Mouse (Mus musculus): ENCODE results near the gene Map3k5. TPM values are rescaled to one million over a fixed set of nuclear protein-coding genes. Genes with fewer than 3 reads are reported as not detected.
"Not testable (repeated sequence)": the region's sequence is repeated elsewhere in the genome, so short reads cannot be mapped to it uniquely, and the experiment has no call there.

Map3k5 gene
- total RNA-seq, 2 experiments from 2014 or later: 4.9 to 9.5 TPM

- DNase-seq (ENCODE audit: low spot score in 2 of 2): no peak
Measured at GRCm38 (mm10) chr10:19962746-19963145, 28.5 kb downstream of the Map3k5 start.

- DNase-seq (ENCODE audit: low spot score in 2 of 2): no peak
Measured at GRCm38 (mm10) chr10:19963206-19963605, 28.9 kb downstream of the Map3k5 start.

GRCm38 (mm10) chr10:19964105-19964504 lies 29.8 kb downstream of the Map3k5 start:
- no peak for DNase-seq (ENCODE audit: low spot score in 2 of 2)

GRCm38 (mm10) chr10:19966597-19966996 lies 32.3 kb downstream of the Map3k5 start:
- no peak for DNase-seq (ENCODE audit: low spot score in 2 of 2)

GRCm38 (mm10) chr10:19968445-19968844 lies 34.2 kb downstream of the Map3k5 start:
- DNase-seq (ENCODE audit: low spot score in 2 of 2): no peak

- no peak for DNase-seq (ENCODE audit: low spot score in 2 of 2)
Measured at GRCm38 (mm10) chr10:19969831-19970460, 35.7 kb downstream of the Map3k5 start.

- DNase-seq (ENCODE audit: low spot score in 2 of 2): not testable (repeated sequence)
Measured at GRCm38 (mm10) chr10:19971491-19971890, 37.2 kb downstream of the Map3k5 start.

GRCm38 (mm10) chr10:19973321-19974108 lies 39.2 kb downstream of the Map3k5 start:
- no peak for DNase-seq (ENCODE audit: low spot score in 2 of 2)

GRCm38 (mm10) chr10:19977557-19977956 lies 43.3 kb downstream of the Map3k5 start:
- DNase-seq (ENCODE audit: low spot score in 2 of 2): no peak

- no peak for DNase-seq (ENCODE audit: low spot score in 2 of 2)
Measured at GRCm38 (mm10) chr10:19978662-19979199, 44.5 kb downstream of the Map3k5 start.

- no peak for DNase-seq (ENCODE audit: low spot score in 2 of 2)
Measured at GRCm38 (mm10) chr10:19987736-19988135, 53.5 kb downstream of the Map3k5 start.

- DNase-seq (ENCODE audit: low spot score in 2 of 2): no peak
Measured at GRCm38 (mm10) chr10:19989986-19990385, 55.7 kb downstream of the Map3k5 start.

- no peak for DNase-seq (ENCODE audit: low spot score in 2 of 2)
Measured at GRCm38 (mm10) chr10:19990638-19991037, 56.4 kb downstream of the Map3k5 start.

- DNase-seq (ENCODE audit: low spot score in 2 of 2): no peak
Measured at GRCm38 (mm10) chr10:19991237-19991865, 57.1 kb downstream of the Map3k5 start.

- DNase-seq (ENCODE audit: low spot score in 2 of 2): no peak
Measured at GRCm38 (mm10) chr10:19991866-19992252, 57.6 kb downstream of the Map3k5 start.

GRCm38 (mm10) chr10:19994469-19995450 lies 60.5 kb downstream of the Map3k5 start:
- no peak for DNase-seq (ENCODE audit: low spot score in 2 of 2)

GRCm38 (mm10) chr10:19996151-19996550 lies 61.9 kb downstream of the Map3k5 start:
- DNase-seq (ENCODE audit: low spot score in 2 of 2): no peak

- DNase-seq (ENCODE audit: low spot score in 2 of 2): no peak
Measured at GRCm38 (mm10) chr10:19999703-20000407, 65.6 kb downstream of the Map3k5 start.

- no peak for DNase-seq (ENCODE audit: low spot score in 2 of 2)
Measured at GRCm38 (mm10) chr10:20000408-20000770, 66.1 kb downstream of the Map3k5 start.

GRCm38 (mm10) chr10:20001990-20002389 lies 67.7 kb downstream of the Map3k5 start:
- DNase-seq (ENCODE audit: low spot score in 2 of 2): no peak

Data from gastrocnemius, postnatal 4 days (tissue).